Mouse (Mus musculus) limb, embryonic 15.5 days (tissue): ENCODE results near the gene Limk1. TPM values are rescaled to one million over a fixed set of nuclear protein-coding genes. Genes with fewer than 3 reads are reported as not detected.

Experiments
- polyA plus RNA-seq: library from polyadenylated mRNA; unstranded; fragments of >200 nt; fragmentation: Nextera tagmentation; extraction: Ambion mirVana; gene quantifications from 2 replicates; pipeline ENCODE4 v1.2.1, GENCODE M21; 2015

The Limk1 gene
- polyA plus RNA-seq, 1 experiment from 2014 or later = 7.0 TPM

Other genes starting within 250 kb of the Limk1 start
- gene Gtf2ird1, start 231.9 kb downstream of the Limk1 start, polyA plus RNA-seq = 93.5 and 102 TPM in 2 replicates
- 3.3 and 3.9 TPM in 2 replicates for gene Clip2, start 136.2 kb downstream of the Limk1 start, polyA plus RNA-seq
- gene Syna, start 128.4 kb downstream of the Limk1 start, polyA plus RNA-seq = 0.09 and 0.17 TPM in 2 replicates
- gene Rfc2, start 107.2 kb downstream of the Limk1 start, polyA plus RNA-seq = 226 and 241 TPM in 2 replicates
- gene Lat2, start 73.6 kb downstream of the Limk1 start, polyA plus RNA-seq = 7.9 and 8.8 TPM in 2 replicates
- gene Eif4h, start 49.1 kb downstream of the Limk1 start, polyA plus RNA-seq = 408 and 425 TPM in 2 replicates
- 178 and 206 TPM in 2 replicates for gene Eln, start 58.7 kb upstream of the Limk1 start, polyA plus RNA-seq
- gene Tmem270, start 218.1 kb upstream of the Limk1 start, polyA plus RNA-seq = not detected in 2 replicates
- gene Cldn13, start 226.9 kb upstream of the Limk1 start, polyA plus RNA-seq = 0.27 and 1.3 TPM in 2 replicates
- 13.9 and 17.0 TPM in 2 replicates for gene Mettl27, start 243.8 kb upstream of the Limk1 start, polyA plus RNA-seq